Mouse (Mus musculus): ENCODE measurements at regions not wholly inside any gene's neighbourhood (a gene's known extent, or its start where the extent isn't known, plus 50 kb on each side); places are given as distances from the start of the nearest gene placed in this dataset.
"Not testable (repeated sequence)": the region's sequence is repeated elsewhere in the genome, so short reads cannot be mapped to it uniquely, and the experiment has no call there.

DNA sequence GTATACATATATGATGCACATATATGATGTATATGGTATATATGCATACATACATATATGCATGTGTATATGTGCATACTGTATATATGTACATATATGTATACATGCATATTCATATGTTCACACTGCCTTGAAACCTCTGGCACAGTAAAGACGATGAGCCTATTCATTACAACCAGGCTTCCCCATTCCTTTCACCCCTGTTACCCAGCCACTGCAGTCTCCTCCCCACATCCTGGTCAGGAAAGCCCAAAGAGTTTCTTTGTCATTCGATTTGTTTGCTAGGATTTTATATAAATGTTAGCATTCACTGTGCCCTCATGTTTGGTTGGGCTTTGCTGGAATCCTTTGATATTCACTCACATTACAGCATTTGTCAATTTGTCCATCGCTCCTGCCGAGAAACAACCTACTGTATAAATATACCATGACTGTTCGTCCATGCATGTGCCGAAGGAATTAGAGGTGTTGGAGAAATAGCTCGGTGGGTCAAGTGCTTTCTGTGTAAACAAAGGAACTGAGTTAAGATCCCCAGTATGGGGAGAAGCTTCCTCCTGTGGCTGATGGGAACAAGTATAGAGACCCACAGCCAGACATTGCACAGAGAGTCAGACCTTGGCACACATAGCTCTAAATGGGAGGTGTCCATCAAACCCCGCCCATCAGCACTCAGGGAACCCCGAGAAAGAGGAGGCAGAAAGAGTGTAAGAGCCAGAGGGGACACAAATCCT, 81.0 kb upstream of the Dars start:
- ATAC-seq: no peak
- Histone ChIP-seq H3K9me3 (no peaks in the 10 kb centered on the region), H3K27ac (no peak overlapping the region), H3K4me2 (replicated peaks) (no peak overlapping the region), H3K27me3 (replicated peaks) (no peaks in the 10 kb centered on the region), H3K9ac (no peak overlapping the region), H3K36me3 (no peaks in the 10 kb centered on the region), H3K4me3 (replicated peaks) (no peak overlapping the region), H3K4me1 (replicated peaks) (no peaks in the 10 kb centered on the region)
- 52% methylated on average over 9 of the region's 9 CpGs for WGBS

DNA sequence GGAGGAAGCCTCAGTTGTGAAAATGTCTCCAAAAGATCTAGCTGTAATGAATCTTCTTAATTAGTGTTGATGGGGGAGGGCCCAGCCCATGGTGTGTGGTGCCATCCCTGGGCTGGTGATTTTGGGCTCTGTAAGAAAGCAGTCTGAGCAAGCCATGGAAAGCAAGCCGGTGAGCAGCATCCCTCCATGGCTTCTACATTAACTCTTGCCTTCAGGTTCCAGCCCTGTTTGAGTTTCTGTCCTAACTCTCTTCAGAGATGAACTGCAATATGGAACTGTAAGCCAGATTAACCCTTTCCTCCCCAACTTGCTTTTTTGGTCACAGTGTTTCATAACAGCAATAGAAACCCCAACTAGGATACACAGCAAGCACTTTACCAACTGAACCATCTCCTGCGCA, 75.1 kb upstream of the Dars start:
- no peak for ATAC-seq

GRCm38 (mm10) chr1:128487181-128487580, 70.0 kb upstream of the Dars start:
- H3K27ac ChIP-seq; H3K9ac ChIP-seq; H3K4me1 ChIP-seq (replicated peaks); H3K36me3 ChIP-seq; ATAC-seq; H3K4me2 ChIP-seq (replicated peaks); H3K27me3 ChIP-seq (replicated peaks); H3K4me3 ChIP-seq (replicated peaks); H3K9me3 ChIP-seq: not testable (repeated sequence)
- 91% methylated on average over 3 of the region's 4 CpGs for WGBS

More for the DNA sequence above, 75.1 kb upstream of the Dars start:
- 93% methylated on average over 2 of the region's 2 CpGs for WGBS
- Histone ChIP-seq H3K27me3 (replicated peaks) (no peaks in the 10 kb centered on the region), H3K4me2 (replicated peaks) (no peak overlapping the region), H3K36me3 (no peaks in the 10 kb centered on the region), H3K4me1 (replicated peaks) (no peaks in the 10 kb centered on the region), H3K4me3 (replicated peaks) (no peak overlapping the region), H3K9ac (no peak overlapping the region), H3K27ac (no peak overlapping the region), H3K9me3 (no peaks in the 10 kb centered on the region)

DNA sequence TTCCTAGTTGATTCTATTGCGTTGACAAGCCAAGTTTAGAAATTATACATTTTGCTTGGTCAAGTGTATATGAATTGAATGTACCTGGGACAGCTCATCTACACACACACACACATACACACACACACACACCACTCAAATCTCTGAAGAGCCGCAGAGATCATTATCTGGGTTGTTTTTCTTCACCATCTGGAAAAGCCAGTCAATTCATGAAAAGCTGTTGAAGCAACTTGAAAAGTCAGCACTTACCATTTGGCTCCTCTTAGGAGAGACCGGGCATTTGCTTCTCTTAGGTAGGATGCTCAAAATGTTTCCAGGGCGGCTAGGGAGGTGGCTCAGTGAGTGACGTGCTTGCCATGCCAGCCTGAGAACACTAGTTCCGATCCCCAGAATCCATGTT, 61.2 kb upstream of the Dars start:
- Histone ChIP-seq H3K9ac (no peak overlapping the region), H3K36me3 (no peaks in the 10 kb centered on the region), H3K4me1 (replicated peaks) (no peaks in the 10 kb centered on the region), H3K4me3 (replicated peaks) (no peak overlapping the region), H3K27me3 (replicated peaks) (no peaks in the 10 kb centered on the region), H3K9me3 (no peaks in the 10 kb centered on the region), H3K27ac (no peak overlapping the region), H3K4me2 (replicated peaks) (no peak overlapping the region)
- no peak for ATAC-seq
- WGBS: 81% methylated on average over 6 of the region's 6 CpGs

GRCm38 (mm10) chr1:128477653-128478052, 60.5 kb upstream of the Dars start:
- no peak overlapping the region for H3K4me3 ChIP-seq (replicated peaks)
- no peak overlapping the region for H3K4me2 ChIP-seq (replicated peaks)
- H3K36me3 ChIP-seq: no peaks in the 10 kb centered on the region
- H3K27ac ChIP-seq: no peak overlapping the region
- 77% methylated on average over 2 of the region's 2 CpGs for WGBS
- no peaks in the 10 kb centered on the region for H3K9me3 ChIP-seq
- H3K4me1 ChIP-seq (replicated peaks): peaks cover 2% of the 10 kb centered on the region; the same call in 1 of the 2 replicates
- no peak for ATAC-seq
- H3K9ac ChIP-seq: no peak overlapping the region
- H3K27me3 ChIP-seq (replicated peaks): no peaks in the 10 kb centered on the region

DNA sequence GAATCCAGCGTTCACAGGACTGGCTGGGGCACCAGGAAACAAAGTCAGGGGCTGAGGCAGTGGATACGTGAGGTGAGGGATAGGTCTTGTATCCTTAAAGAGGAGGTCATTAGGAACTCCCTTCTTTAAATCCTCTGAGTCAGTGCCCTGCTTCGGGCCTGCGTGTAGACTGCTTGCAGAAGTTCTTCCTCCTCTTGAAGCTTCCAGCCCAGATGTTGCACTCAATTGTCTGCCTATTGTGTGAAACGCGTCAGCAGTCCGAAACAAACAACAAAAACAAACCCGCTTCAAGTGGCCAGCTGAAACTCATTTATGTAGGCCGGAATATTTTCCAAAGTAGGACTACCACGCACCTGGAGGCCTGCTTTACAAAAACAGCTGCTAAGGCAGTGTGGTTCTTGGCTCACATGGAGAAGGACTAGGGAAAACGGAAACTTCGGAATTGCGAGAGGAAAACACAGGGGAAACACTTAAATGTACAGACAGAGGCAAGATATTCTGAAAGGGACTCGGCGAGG, 55.6 kb upstream of the Dars start:
- 40% methylated on average over 15 of the region's 15 CpGs for WGBS
- ATAC-seq: peak; percentile 14; the same call in 1 of the 2 replicates
- peak overlapping the region; percentile 20 for H3K4me3 ChIP-seq (replicated peaks)
- H3K4me1 ChIP-seq (replicated peaks): peaks cover 8% of the 10 kb centered on the region; the same call in 1 of the 2 replicates
- H3K9ac ChIP-seq: no peak overlapping the region
- no peaks in the 10 kb centered on the region for H3K36me3 ChIP-seq
- H3K27ac ChIP-seq: no peak overlapping the region
- H3K4me2 ChIP-seq (replicated peaks): peak overlapping the region; percentile 58
- no peaks in the 10 kb centered on the region for H3K27me3 ChIP-seq (replicated peaks)
- H3K9me3 ChIP-seq: no peaks in the 10 kb centered on the region

- Histone ChIP-seq H3K36me3 (no peaks in the 10 kb centered on the region), H3K4me1 (replicated peaks) (peaks cover 8% of the 10 kb centered on the region; the same call in 1 of the 2 replicates), H3K27me3 (replicated peaks) (no peaks in the 10 kb centered on the region), H3K4me2 (replicated peaks) (peak overlapping the region; percentile 58), H3K4me3 (replicated peaks) (peak overlapping the region; percentile 20), H3K9me3 (no peaks in the 10 kb centered on the region), H3K27ac (no peak overlapping the region), H3K9ac (no peak overlapping the region)
- 5% methylated on average over 20 of the region's 20 CpGs for WGBS
- ATAC-seq: peak; percentile 89
Observed at GRCm38 (mm10) chr1:128472022-128472712, 55.0 kb upstream of the Dars start.

GRCm38 (mm10) chr1:128470786-128471185, 53.6 kb upstream of the Dars start:
- Histone ChIP-seq H3K27ac (no peak overlapping the region), H3K9me3 (no peaks in the 10 kb centered on the region), H3K27me3 (replicated peaks) (no peaks in the 10 kb centered on the region), H3K4me3 (replicated peaks) (no peak overlapping the region), H3K4me2 (replicated peaks) (no peak overlapping the region), H3K36me3 (no peaks in the 10 kb centered on the region), H3K9ac (no peak overlapping the region), H3K4me1 (replicated peaks) (peaks cover 8% of the 10 kb centered on the region; the same call in 1 of the 2 replicates)
- WGBS: 59% methylated on average over 2 of the region's 2 CpGs
- ATAC-seq: no peak

DNA sequence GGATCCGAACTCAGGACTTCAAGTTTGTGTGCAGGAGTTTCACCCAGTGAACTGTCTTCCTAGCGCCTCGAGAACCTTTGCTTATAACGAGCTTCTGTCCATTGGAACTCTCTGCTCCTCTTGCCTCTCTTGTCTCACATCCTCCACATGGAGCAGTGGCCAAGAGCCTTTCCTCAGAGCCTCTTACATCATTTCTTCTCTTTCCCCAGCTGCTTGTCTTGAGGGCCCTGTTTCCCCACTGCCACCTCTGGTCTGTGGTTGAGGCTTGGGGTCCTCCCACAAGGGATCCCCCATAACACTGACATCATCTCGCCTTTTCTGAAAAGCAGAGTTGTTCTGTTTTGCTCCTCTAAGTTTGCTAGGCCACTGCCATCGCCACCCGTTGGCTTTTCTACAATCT, 51.9 kb upstream of the Dars start:
- Histone ChIP-seq H3K36me3 (no peaks in the 10 kb centered on the region), H3K9ac (no peak overlapping the region), H3K9me3 (no peaks in the 10 kb centered on the region), H3K4me3 (replicated peaks) (no peak overlapping the region), H3K4me2 (replicated peaks) (no peak overlapping the region), H3K27me3 (replicated peaks) (no peaks in the 10 kb centered on the region), H3K4me1 (replicated peaks) (peaks cover 8% of the 10 kb centered on the region; the same call in 1 of the 2 replicates), H3K27ac (no peak overlapping the region)
- 88% methylated on average over 7 of the region's 7 CpGs for WGBS
- no peak for ATAC-seq

Data from intestine, embryonic 15.5 days (tissue).